Mouse (Mus musculus) intestine, postnatal 0 days (tissue): ENCODE data around the gene Tk2. TPM values are rescaled to one million over a fixed set of nuclear protein-coding genes. Genes with fewer than 3 reads are reported as not detected.
A peak's percentile ranks its signal among the peaks of the same experiment; 100 is the strongest.

ENCODE experiments used
- ATAC-seq: fragments of 200-750 bp; cut with Nextera tagmentation; 2 replicates; pipeline ENCODE4 v1.8.0; 2017; ENCODE audit warnings: mild to moderate bottlenecking, moderate TSS enrichment, moderate library complexity
- H3K27ac ChIP-seq: fragments of 300-500 bp; sonication (generic); 2 replicates; pipeline ENCODE4 v1.5.1; 2014; ENCODE audit warnings: mild to moderate bottlenecking, low read depth, low read length, moderate library complexity
- H3K27me3 ChIP-seq: fragments of 300-500 bp; sonication (generic); replicated peaks from 2 replicates; pipeline ENCODE4 v1.6.1; 2014; ENCODE audit warnings: low read length, mixed read lengths; ENCODE audit not compliant: control insufficient read depth, insufficient read depth
- H3K36me3 ChIP-seq: fragments of 300-500 bp; sonication (generic); 2 replicates; pipeline ENCODE4 v1.6.1; 2014; ENCODE audit warnings: mild to moderate bottlenecking, moderate library complexity; ENCODE audit not compliant: control insufficient read depth, insufficient read depth
- H3K4me1 ChIP-seq: fragments of 300-500 bp; sonication (generic); replicated peaks from 2 replicates; pipeline ENCODE4 v1.6.1; 2014; ENCODE audit warnings: antibody characterized with exemption, low read length, mixed read lengths; ENCODE audit not compliant: control insufficient read depth, insufficient read depth
- H3K4me2 ChIP-seq: fragments of 300-500 bp; sonication (generic); replicated peaks from 2 replicates; pipeline ENCODE4 v1.6.1; 2014; ENCODE audit warnings: low read depth, mild to moderate bottlenecking, moderate library complexity
- H3K4me3 ChIP-seq: fragments of 300-500 bp; sonication (generic); 2 replicates; pipeline ENCODE4 v1.5.1; 2014; ENCODE audit warnings: low read depth, low read length
- H3K9ac ChIP-seq: fragments of 300-500 bp; sonication (generic); 2 replicates; pipeline ENCODE4 v1.6.1; 2014; ENCODE audit warnings: mild to moderate bottlenecking, low read depth, low read length
- H3K9me3 ChIP-seq: fragments of 300-500 bp; sonication (generic); 2 replicates; pipeline ENCODE4 v1.6.1; 2016; ENCODE audit warnings: mixed run types; ENCODE audit not compliant: control insufficient read depth
- CTCF ChIP-seq: sonication (generic); IDR thresholded peaks from 2 replicates; pipeline ENCODE4 v1.5.1; 2016; ENCODE audit warnings: low read depth, mild to moderate bottlenecking, control low read depth, antibody characterized with exemption, moderate library complexity
- WGBS: fragments of 180-500 bp; shearing (Covaris S2); extraction: QIAGEN DNeasy Blood & Tissue Kit; methylation state at CpG from one replicate; pipeline ENCODE4 v1.1.7; 2014; 5-methylcytosine and 5-hydroxymethylcytosine counted together
- polyA plus RNA-seq: library from polyadenylated mRNA; unstranded; fragments of >200 nt; fragmentation: Nextera tagmentation; extraction: Ambion mirVana; gene quantifications from 2 replicates; pipeline ENCODE4 v1.2.1, GENCODE M21; 2015

Tk2 gene
- polyA plus RNA-seq, 1 experiment from 2014 or later = 12.4 TPM

DNA sequence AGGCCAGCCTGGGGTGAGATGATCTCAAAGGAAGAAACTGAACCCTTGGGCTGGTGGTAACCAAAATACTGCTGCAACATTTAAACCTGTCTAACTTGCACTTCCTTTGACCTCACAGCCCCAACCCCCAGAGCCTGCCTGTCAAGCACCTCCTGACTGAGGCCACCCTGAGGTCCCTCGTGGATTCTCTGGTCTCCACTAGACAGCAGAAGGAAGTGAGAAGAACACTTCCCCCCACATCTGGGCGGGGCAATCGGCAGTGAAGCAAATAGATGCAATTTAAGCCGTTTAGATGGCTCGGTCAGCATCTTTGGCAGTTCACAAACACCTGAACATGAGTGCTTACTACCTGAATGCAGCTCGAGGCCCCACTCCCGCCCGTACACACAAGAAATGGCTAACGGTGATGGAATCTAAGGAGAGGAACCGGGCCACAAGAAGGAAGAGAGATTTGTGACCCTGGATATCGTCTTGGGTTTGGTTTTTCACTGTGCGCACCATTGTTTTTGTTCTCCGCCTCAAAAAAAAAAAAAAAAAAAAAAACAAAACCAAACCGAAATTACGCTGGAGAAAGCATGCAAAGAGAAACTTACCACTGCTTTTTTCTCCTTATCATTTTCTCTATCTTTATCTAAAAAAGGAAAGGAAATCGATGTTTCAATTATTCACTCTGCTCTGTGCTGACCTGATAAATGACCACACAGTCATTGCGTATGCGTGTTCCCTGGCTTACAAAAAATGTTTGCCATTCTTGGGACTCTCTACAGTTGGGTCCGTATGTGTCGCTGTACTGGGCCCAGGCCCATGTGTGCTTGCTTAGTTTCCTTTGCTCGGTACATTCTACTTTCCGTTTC is 1.1 kb downstream of the Tk2 start:
- Histone ChIP-seq H3K9me3 (no peaks in the 10 kb centered on the region), H3K36me3 (peaks cover 16% of the 10 kb centered on the region), H3K4me1 (peaks cover 15% of the 10 kb centered on the region; the same call in 1 of the 2 replicates), H3K4me2 (peak overlapping the region; percentile 94), H3K9ac (peak overlapping the region; percentile 70; the same call in 1 of the 2 replicates), H3K4me3 (peak overlapping the region; percentile 91), H3K27ac (no peak overlapping the region), H3K27me3 (no peaks in the 10 kb centered on the region)
- 55% methylated on average over 22 of the region's 22 CpGs for WGBS
- ATAC-seq = no peak
- no peak for TF ChIP-seq CTCF

DNA sequence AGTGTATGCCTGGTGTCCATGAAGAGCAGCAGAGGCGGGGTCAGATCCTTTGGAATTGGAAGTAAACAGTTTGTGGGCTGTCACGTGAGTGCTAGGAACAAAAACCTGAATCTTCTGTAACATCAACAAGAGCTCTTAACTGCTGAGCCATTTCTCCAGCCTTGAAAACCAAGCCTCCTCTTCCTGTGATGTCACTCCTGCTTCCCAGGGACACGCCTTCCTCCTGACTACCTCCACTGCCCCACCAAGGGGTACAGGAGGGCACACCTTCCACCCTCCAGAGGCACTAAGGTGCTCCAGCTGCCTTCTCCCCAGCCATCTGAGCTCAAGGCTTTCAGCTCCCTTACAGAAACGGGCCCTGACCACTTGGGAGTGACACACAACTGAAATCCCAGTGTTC is 1.7 kb downstream of the Tk2 start:
- H3K36me3 ChIP-seq = peaks cover 16% of the 10 kb centered on the region
- H3K4me2 ChIP-seq = no peak overlapping the region
- WGBS = 75% methylated on average over 4 of the region's 4 CpGs
- H3K27ac ChIP-seq = no peak overlapping the region
- H3K27me3 ChIP-seq = no peaks in the 10 kb centered on the region
- H3K9ac ChIP-seq = no peak overlapping the region
- H3K4me3 ChIP-seq = no peak overlapping the region
- ATAC-seq = no peak
- TF ChIP-seq CTCF = no peak
- H3K4me1 ChIP-seq = peaks cover 15% of the 10 kb centered on the region; the same call in 1 of the 2 replicates
- no peaks in the 10 kb centered on the region for H3K9me3 ChIP-seq

DNA sequence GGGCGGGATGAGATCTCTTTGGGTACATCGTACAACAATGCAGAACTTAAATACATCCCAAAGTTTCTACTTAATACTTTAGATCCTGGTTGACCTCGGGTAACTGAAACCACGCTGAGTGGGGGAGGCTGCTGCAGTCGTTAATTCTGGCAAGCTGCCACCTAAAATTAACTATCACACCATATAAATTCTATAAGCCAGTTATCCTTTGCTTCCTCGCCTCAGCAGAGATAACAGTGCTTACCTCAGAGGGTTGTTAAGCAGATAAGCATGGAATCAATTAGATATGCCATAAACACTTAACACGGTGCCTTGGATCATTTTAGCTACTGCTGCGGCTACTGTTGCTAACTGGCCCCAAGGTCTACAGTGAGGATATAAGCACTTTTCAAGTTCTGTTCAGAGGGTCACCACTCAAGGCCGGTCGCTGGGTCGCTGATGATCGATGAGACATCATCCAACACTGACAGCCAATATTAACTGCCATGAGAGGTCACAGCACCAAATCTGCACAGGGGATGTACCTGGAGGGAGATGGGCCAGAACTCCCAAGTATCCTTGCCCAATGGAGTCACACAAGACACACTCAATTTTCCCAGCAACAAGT is 6.2 kb downstream of the Tk2 start:
- no peak for TF ChIP-seq CTCF
- no peak overlapping the region for H3K4me2 ChIP-seq

DNA sequence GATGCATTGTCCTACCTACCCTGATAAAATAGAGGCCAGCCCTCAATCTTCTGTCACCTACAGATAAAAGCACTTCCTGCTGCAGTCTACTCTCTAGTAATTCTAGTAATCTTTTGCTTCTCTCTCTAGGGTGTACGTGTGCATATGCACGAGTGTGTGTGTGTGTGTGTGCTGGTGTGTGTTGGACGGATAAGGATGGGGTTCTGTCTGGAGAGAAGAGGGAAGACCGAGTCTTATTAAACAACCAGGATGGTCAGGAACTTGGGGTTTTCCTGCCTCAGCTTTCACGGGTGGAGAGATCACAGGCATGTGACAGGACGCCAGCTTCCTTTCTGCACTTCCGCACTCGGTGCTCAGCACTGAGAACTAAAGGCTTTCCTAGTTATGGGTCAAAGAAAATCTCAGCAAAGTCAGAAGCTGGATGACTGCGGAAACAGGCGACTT is 8.9 kb downstream of the Tk2 start:
- ATAC-seq = no peak
- WGBS = 76% methylated on average over 10 of the region's 10 CpGs
- H3K27ac ChIP-seq = no peak overlapping the region
- peaks cover 63% of the 10 kb centered on the region for H3K36me3 ChIP-seq
- H3K9me3 ChIP-seq = no peaks in the 10 kb centered on the region
- no peaks in the 10 kb centered on the region for H3K4me1 ChIP-seq
- no peak overlapping the region for H3K4me3 ChIP-seq
- no peak overlapping the region for H3K9ac ChIP-seq
- no peak overlapping the region for H3K4me2 ChIP-seq
- H3K27me3 ChIP-seq = no peaks in the 10 kb centered on the region
- no peak for TF ChIP-seq CTCF

More for the DNA sequence above, 6.2 kb downstream of the Tk2 start:
- no peak for ATAC-seq
- WGBS = 49% methylated on average over 12 of the region's 12 CpGs
- H3K9me3 ChIP-seq = no peaks in the 10 kb centered on the region
- H3K27me3 ChIP-seq = no peaks in the 10 kb centered on the region
- H3K4me3 ChIP-seq = no peak overlapping the region
- H3K4me1 ChIP-seq = 0 out of 2 replicates have a peak, but pooled peaks cover 6% of the 10 kb centered on the region
- no peak overlapping the region for H3K27ac ChIP-seq
- H3K36me3 ChIP-seq = peaks cover 55% of the 10 kb centered on the region
- H3K9ac ChIP-seq = no peak overlapping the region

DNA sequence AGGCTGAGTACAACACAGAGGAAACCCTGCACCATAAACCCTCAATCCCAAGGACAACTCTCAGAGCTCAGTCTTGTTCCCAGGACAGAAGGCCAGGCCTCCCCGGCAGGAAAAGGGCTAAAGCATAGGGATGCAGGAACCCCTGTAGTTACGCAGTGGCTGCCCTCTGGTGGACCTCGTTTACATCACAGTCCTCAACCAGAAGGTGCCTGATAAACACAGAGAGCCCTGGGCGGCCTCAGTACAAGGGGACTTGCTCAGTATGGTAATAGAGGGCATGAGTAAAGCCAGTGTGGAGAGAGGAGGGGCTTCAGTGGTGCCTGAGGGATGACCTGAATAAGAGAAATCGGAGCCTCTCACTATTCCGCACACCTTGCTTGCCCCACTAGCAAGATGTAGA is 13.8 kb downstream of the Tk2 start:
- peaks cover 60% of the 10 kb centered on the region for H3K36me3 ChIP-seq
- no peak overlapping the region for H3K4me3 ChIP-seq
- no peaks in the 10 kb centered on the region for H3K4me1 ChIP-seq
- no peaks in the 10 kb centered on the region for H3K27me3 ChIP-seq
- no peak for ATAC-seq
- TF ChIP-seq CTCF = peak; percentile 71
- H3K9ac ChIP-seq = no peak overlapping the region
- H3K4me2 ChIP-seq = no peak overlapping the region
- WGBS = 55% methylated on average over 6 of the region's 6 CpGs
- no peak overlapping the region for H3K27ac ChIP-seq
- no peaks in the 10 kb centered on the region for H3K9me3 ChIP-seq

DNA sequence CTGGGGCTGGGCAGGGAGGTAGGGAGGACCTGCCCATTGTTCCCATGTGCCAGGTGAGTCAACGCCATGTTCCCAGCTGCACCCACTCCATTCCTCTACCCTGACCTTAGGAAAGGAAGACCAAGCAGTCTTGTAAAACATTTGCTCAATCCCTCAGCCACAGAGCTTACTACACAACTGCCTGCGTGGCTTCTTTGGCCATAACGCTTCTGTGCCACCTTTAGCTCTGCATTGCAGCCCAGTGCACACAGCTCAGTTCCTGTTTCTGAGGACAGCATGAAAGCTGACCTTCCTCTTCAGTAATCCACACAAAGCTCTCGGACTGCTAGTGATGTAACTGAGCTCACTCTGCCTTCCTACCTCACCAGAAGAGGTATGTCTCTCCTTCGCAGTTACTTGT is 15.4 kb downstream of the Tk2 start:
- WGBS = 96% methylated on average over 5 of the region's 5 CpGs
- Histone ChIP-seq H3K4me3 (no peak overlapping the region), H3K36me3 (peaks cover 58% of the 10 kb centered on the region), H3K4me1 (no peaks in the 10 kb centered on the region), H3K27ac (no peak overlapping the region), H3K27me3 (no peaks in the 10 kb centered on the region), H3K4me2 (no peak overlapping the region), H3K9ac (no peak overlapping the region), H3K9me3 (no peaks in the 10 kb centered on the region)
- ATAC-seq = no peak
- no peak for TF ChIP-seq CTCF
